Mouse (Mus musculus): ENCODE measurements at regions not wholly inside any gene's neighbourhood (a gene's known extent, or its start where the extent isn't known, plus 50 kb on each side); places are given as distances from the start of the nearest gene placed in this dataset.

GRCm38 (mm10) chr10:55335997-55336396 lies 770.7 kb upstream of the Msl3l2 start:
- H3K27me3 ChIP-seq (ENCODE audit: control insufficient read depth, insufficient read depth, insufficient read length) = no peaks in the 10 kb centered on the region
- H3ac ChIP-seq (ENCODE audit: control insufficient read depth, insufficient read length, low read depth) = no peak overlapping the region
- no peaks in the 10 kb centered on the region for H3K36me3 ChIP-seq (ENCODE audit: control insufficient read depth, insufficient read depth)
- no peak for TF ChIP-seq MYOD1 (IDR thresholded peaks at IDR 0.05; ENCODE audit: control insufficient read depth, insufficient read length, low read depth)
- no peak for TF ChIP-seq CEBPB (IDR thresholded peaks at IDR 0.05; ENCODE audit: low read depth)
- no peak for TF ChIP-seq CTCF (IDR thresholded peaks at IDR 0.05; ENCODE audit: control insufficient read depth, insufficient read depth, insufficient read length)
- no peak for TF ChIP-seq MYOG (IDR thresholded peaks at IDR 0.05; ENCODE audit: control insufficient read depth, extremely low read depth, insufficient read length)
- TF ChIP-seq MAX (IDR thresholded peaks at IDR 0.05) = no peak
- no peak for TF ChIP-seq USF1 (IDR thresholded peaks at IDR 0.05; ENCODE audit: low read depth)
- TF ChIP-seq FOSL1 (IDR thresholded peaks at IDR 0.05; ENCODE audit: insufficient read depth, low read length, poor library complexity, severe bottlenecking) = no peak
- H3K79me3 ChIP-seq (ENCODE audit: low read depth) = no peaks in the 10 kb centered on the region
- no peak overlapping the region for H3K4me3 ChIP-seq (ENCODE audit: insufficient read depth, poor library complexity, severe bottlenecking)
- no peaks in the 10 kb centered on the region for H3K79me2 ChIP-seq (ENCODE audit: control insufficient read depth, insufficient read depth)

DNA sequence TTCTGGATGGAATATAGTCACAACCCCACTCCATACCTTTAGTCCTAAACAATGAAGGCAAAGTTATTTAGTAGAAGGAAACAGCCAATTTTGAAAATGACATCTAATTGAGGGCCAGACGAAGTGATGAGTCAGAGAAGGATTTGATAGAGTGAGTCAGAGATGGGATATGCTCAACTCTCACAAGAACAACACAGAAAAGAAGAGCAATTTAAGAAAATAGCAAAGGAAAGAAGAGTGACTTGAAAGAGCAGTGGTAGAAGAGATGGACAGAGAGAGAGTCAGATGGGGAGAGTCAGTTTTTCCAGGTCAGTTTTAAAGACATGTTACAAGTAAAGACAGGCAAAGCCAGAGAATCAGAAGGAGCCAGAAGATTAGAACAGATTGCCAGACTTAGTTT lies 758.6 kb upstream of the Msl3l2 start:
- TF ChIP-seq CTCF (IDR thresholded peaks at IDR 0.05; ENCODE audit: control insufficient read depth, insufficient read depth, insufficient read length) (no peak), FOSL1 (IDR thresholded peaks at IDR 0.05; ENCODE audit: insufficient read depth, low read length, poor library complexity, severe bottlenecking) (no peak), MYOD1 (IDR thresholded peaks at IDR 0.05; ENCODE audit: control insufficient read depth, insufficient read length, low read depth) (no peak), USF1 (IDR thresholded peaks at IDR 0.05; ENCODE audit: low read depth) (no peak), CEBPB (IDR thresholded peaks at IDR 0.05; ENCODE audit: low read depth) (no peak), MAX (IDR thresholded peaks at IDR 0.05) (no peak), MYOG (IDR thresholded peaks at IDR 0.05; ENCODE audit: control insufficient read depth, extremely low read depth, insufficient read length) (no peak)
- Histone ChIP-seq H3K79me2 (ENCODE audit: control insufficient read depth, insufficient read depth) (no peaks in the 10 kb centered on the region), H3K4me3 (ENCODE audit: insufficient read depth, poor library complexity, severe bottlenecking) (no peak overlapping the region), H3K36me3 (ENCODE audit: control insufficient read depth, insufficient read depth) (no peaks in the 10 kb centered on the region), H3K79me3 (ENCODE audit: low read depth) (no peaks in the 10 kb centered on the region), H3K27me3 (ENCODE audit: control insufficient read depth, insufficient read depth, insufficient read length) (no peaks in the 10 kb centered on the region), H3ac (ENCODE audit: control insufficient read depth, insufficient read length, low read depth) (no peak overlapping the region)

All from C2C12 (cell line).